Mouse (Mus musculus) forebrain, embryonic 12.5 days (tissue): ENCODE measurements around the gene Dnajc30. TPM values are rescaled to one million over a fixed set of nuclear protein-coding genes. Genes with fewer than 3 reads are reported as not detected.

Experiments used
- polyA plus RNA-seq: library from polyadenylated mRNA; unstranded; fragments of >200 nt; fragmentation: Nextera tagmentation; extraction: Ambion mirVana; gene quantifications from 2 replicates; pipeline ENCODE4 v1.2.1, GENCODE M21; 2016

Dnajc30 gene
- polyA plus RNA-seq, 1 experiment from 2014 or later = 27.9 TPM

Other genes with a start within 250 kb of the Dnajc30 start
- gene Tmem270, start 157.5 kb upstream of the Dnajc30 start, polyA plus RNA-seq = not detected in 2 replicates
- 1.1 and 2.0 TPM in 2 replicates for gene Cldn13, start 148.7 kb upstream of the Dnajc30 start, polyA plus RNA-seq
- gene Mettl27, start 131.8 kb upstream of the Dnajc30 start, polyA plus RNA-seq = 7.7 and 8.8 TPM in 2 replicates
- 2.0 and 2.8 TPM in 2 replicates for gene Cldn4, start 117.3 kb upstream of the Dnajc30 start, polyA plus RNA-seq
- 6.3 and 7.6 TPM in 2 replicates for gene Cldn3, start 78.0 kb upstream of the Dnajc30 start, polyA plus RNA-seq
- gene Abhd11, start 55.0 kb upstream of the Dnajc30 start, polyA plus RNA-seq = 42.3 and 43.1 TPM in 2 replicates
- gene Stx1a, start 40.7 kb upstream of the Dnajc30 start, polyA plus RNA-seq = 21.8 and 22.3 TPM in 2 replicates
- 111 and 125 TPM in 2 replicates for gene Bud23, start 757 bp downstream of the Dnajc30 start, polyA plus RNA-seq
- gene Vps37d, start 14.1 kb downstream of the Dnajc30 start, polyA plus RNA-seq = 21.9 and 23.2 TPM in 2 replicates
- 2.7 and 3.1 TPM in 2 replicates for gene Mlxipl, start 25.7 kb downstream of the Dnajc30 start, polyA plus RNA-seq
- gene Tbl2, start 85.5 kb downstream of the Dnajc30 start, polyA plus RNA-seq = 27.5 and 29.6 TPM in 2 replicates
- gene Bcl7b, start 104.1 kb downstream of the Dnajc30 start, polyA plus RNA-seq = 46.6 TPM in 2 replicates
- 75.0 and 75.4 TPM in 2 replicates for gene Baz1b, start 123.1 kb downstream of the Dnajc30 start, polyA plus RNA-seq
- gene Fzd9, start 187.0 kb downstream of the Dnajc30 start, polyA plus RNA-seq = 23.1 and 27.7 TPM in 2 replicates